In genomic region chr5:75979108-75979507, GRCm38 (mm10) we compare ENCODE assay signal across 8 mouse cellular contexts. TPM values are rescaled to one million over a fixed set of nuclear protein-coding genes. Genes with fewer than 3 reads are reported as not detected.
DNase-seq lines count a peak whose midpoint lies in the region; ATAC-seq and TF ChIP-seq lines count a peak whose summit lies in the region.

No protein-coding gene starts in this region.

- H3K9me3 ChIP-seq in hindbrain, embryonic 10.5 days, result no peaks in the 10 kb centered on the region
- H3K9me3 ChIP-seq in liver, embryonic 14.5 days (ENCODE audit: control insufficient read depth, low read length), result no peaks in the 10 kb centered on the region

- ATAC-seq in liver, embryonic 14.5 days (ENCODE audit: insufficient read depth), result no peak
- no peak for ATAC-seq in cerebellum, adult (ENCODE audit: insufficient number of reproducible peaks, low FRiP score, low TSS enrichment)
- ATAC-seq in CD4-positive, CD25-positive, alpha-beta regulatory T cell, adult 4 months, result no peak

- TF ChIP-seq EP300 in liver, embryonic 14.5 days (IDR thresholded peaks at IDR 0.05; ENCODE audit: low read depth), result no peak

- H3K4me3 ChIP-seq in spleen, adult 2 months (ENCODE audit: extremely low read depth, insufficient read depth, insufficient read length), result no peak overlapping the region
- peak overlapping the region; percentile 77 for H3K4me3 ChIP-seq in hindbrain, embryonic 10.5 days
- peak overlapping the region; percentile 37 to 53; a peak in 2 of 4 replicates for H3K4me3 ChIP-seq in liver, embryonic 14.5 days (ENCODE audit: insufficient read depth in 1 of 2, low read depth in 2 of 2, low read length in 2 of 2)

- no peaks in the 10 kb centered on the region for H3K36me3 ChIP-seq in spleen, adult 2 months (ENCODE audit: control insufficient read depth, insufficient read depth, low read length)
- H3K36me3 ChIP-seq in hindbrain, embryonic 10.5 days, result no peaks in the 10 kb centered on the region
- H3K36me3 ChIP-seq in liver, embryonic 14.5 days (replicated peaks; ENCODE audit: control insufficient read depth, insufficient read depth, low read depth), result no peaks in the 10 kb centered on the region

- DNase-seq in spleen, adult 2 months (ENCODE audit: low read depth in 1 of 2, low spot score in 2 of 2), result no peak
- DNase-seq in spleen, postnatal 36 days (ENCODE audit: low spot score in 2 of 2), result no peak
- DNase-seq in hindbrain, embryonic 10.5 days (ENCODE audit: low spot score), result peak; percentile 28
- DNase-seq in liver, embryonic 14.5 days (ENCODE audit: low read depth in 3 of 3, low spot score in 3 of 3), result no peak
- no peak for DNase-seq in cerebellum, postnatal 4 days (ENCODE audit: low spot score in 2 of 2)
- no peak for DNase-seq in urinary bladder, adult 18-20 months (ENCODE audit: low spot score in 2 of 2)

- no peak for TF ChIP-seq POLR2A in spleen, adult 2 months (IDR thresholded peaks at IDR 0.05; ENCODE audit: low read depth, low read length)

- WGBS in spleen, adult 2 months, result 27% methylated on average over 8 of the region's 8 CpGs
- 3% methylated on average over 8 of the region's 8 CpGs for WGBS in hindbrain, embryonic 10.5 days
- WGBS in liver, embryonic 14.5 days (ENCODE audit: insufficient replicate concordance), result 6% methylated on average over 8 of the region's 8 CpGs

- TF ChIP-seq CTCF in spleen, adult 2 months (IDR thresholded peaks at IDR 0.05; ENCODE audit: extremely low read depth, insufficient read depth, insufficient read length, insufficient replicate concordance), result no peak
- TF ChIP-seq CTCF in liver, embryonic 14.5 days (IDR thresholded peaks at IDR 0.05; ENCODE audit: low read depth), result no peak

- H3K4me2 ChIP-seq in liver, embryonic 14.5 days (ENCODE audit: low read depth), result peak overlapping the region; percentile 63

- H3K27me3 ChIP-seq in spleen, adult 2 months (ENCODE audit: control insufficient read depth, insufficient read depth, low read length), result peaks cover 13% of the 10 kb centered on the region
- peaks cover 76% of the 10 kb centered on the region for H3K27me3 ChIP-seq in hindbrain, embryonic 10.5 days (ENCODE audit: insufficient read depth, poor library complexity, severe bottlenecking)
- H3K27me3 ChIP-seq in liver, embryonic 14.5 days (ENCODE audit: control insufficient read depth, insufficient read depth, low read length), result peaks cover 47% of the 10 kb centered on the region

- peaks cover 7% of the 10 kb centered on the region for H3K4me1 ChIP-seq in spleen, adult 2 months (ENCODE audit: control insufficient read depth, insufficient read depth, insufficient read length)
- H3K4me1 ChIP-seq in hindbrain, embryonic 10.5 days (replicated peaks), result peaks cover 32% of the 10 kb centered on the region
- 0 out of 4 replicates have a peak, but pooled peaks cover 0 to 4% of the 10 kb centered on the region in 2 experiments for H3K4me1 ChIP-seq in liver, embryonic 14.5 days (replicated peaks; ENCODE audit: control insufficient read depth in 2 of 2, insufficient read depth in 2 of 2, low read length in 1 of 2)

- H3K27ac ChIP-seq in spleen, adult 2 months (ENCODE audit: insufficient read depth, low read length), result 0 out of 2 replicates have a peak overlapping the region, but pooled peaks have one; percentile 23
- H3K27ac ChIP-seq in hindbrain, embryonic 10.5 days, result peak overlapping the region; percentile 79
- no peak overlapping the region for H3K27ac ChIP-seq in liver, embryonic 14.5 days

- no peak overlapping the region for H3K9ac ChIP-seq in liver, embryonic 14.5 days (replicated peaks)

RNA-seq across cellular contexts. Expression of gene Kdr, which starts 0.8 kb away (rescaled TPM):
- polyA plus RNA-seq in spleen, adult 2 months (2012; rRNA removed), result 6.0 and 6.5 TPM in 2 replicates
- polyA plus RNA-seq in hindbrain, embryonic 10.5 days (2016; fragmentation: Nextera tagmentation; extraction: Ambion mirVana), result 25.8 and 26.3 TPM in 2 replicates
- polyA plus RNA-seq in liver, embryonic 14.5 days (2012; rRNA removed), result 3.1 and 3.8 TPM in 2 replicates
- polyA plus RNA-seq in liver, embryonic 14.5 days (2014; fragmentation: Nextera tagmentation; extraction: Ambion mirVana), result 5.2 and 5.7 TPM in 2 replicates
- polyA plus RNA-seq in CD4-positive, CD25-positive, alpha-beta regulatory T cell, adult 4 months (2017; shearing (Covaris generic)), result under 1 TPM in 1 of 2 experiments, not detected in 1; 0.05 TPM
